Mouse (Mus musculus) hindbrain, embryonic 13.5 days (tissue): ENCODE results near the gene Kcnh4. TPM values are rescaled to one million over a fixed set of nuclear protein-coding genes. Genes with fewer than 3 reads are reported as not detected.

ENCODE experiments used
- ATAC-seq: fragments of 200-750 bp; cut with Nextera tagmentation; 2 replicates; pipeline ENCODE4 v1.8.0; 2017; ENCODE audit warnings: moderate TSS enrichment; ENCODE audit not compliant: low FRiP score
- H3K27ac ChIP-seq: fragments of 300-500 bp; sonication (generic); 2 replicates; pipeline ENCODE4 v1.5.1; 2015; ENCODE audit warnings: inconsistent platforms, mild to moderate bottlenecking, moderate library complexity
- H3K27me3 ChIP-seq: fragments of 300-500 bp; sonication (generic); 2 replicates; pipeline ENCODE4 v1.6.1; 2015; ENCODE audit warnings: mild to moderate bottlenecking, inconsistent platforms
- H3K36me3 ChIP-seq: fragments of 300-500 bp; sonication (generic); 2 replicates; pipeline ENCODE4 v1.6.1; 2015; ENCODE audit warnings: mild to moderate bottlenecking, inconsistent platforms
- H3K4me1 ChIP-seq: fragments of 300-500 bp; sonication (generic); replicated peaks from 2 replicates; pipeline ENCODE4 v1.6.1; 2015; ENCODE audit warnings: inconsistent platforms
- H3K4me2 ChIP-seq: fragments of 300-500 bp; sonication (generic); 2 replicates; pipeline ENCODE4 v1.6.1; 2015; ENCODE audit warnings: inconsistent platforms, mild to moderate bottlenecking, moderate library complexity
- H3K4me3 ChIP-seq: fragments of 300-500 bp; sonication (generic); 2 replicates; pipeline ENCODE4 v1.5.1; 2015; ENCODE audit warnings: mild to moderate bottlenecking, inconsistent platforms
- H3K9ac ChIP-seq: fragments of 300-500 bp; sonication (generic); 2 replicates; pipeline ENCODE4 v1.6.1; 2015; ENCODE audit warnings: mild to moderate bottlenecking, inconsistent platforms
- H3K9me3 ChIP-seq: fragments of 300-500 bp; sonication (generic); 2 replicates; pipeline ENCODE4 v1.6.1; 2016; ENCODE audit warnings: inconsistent platforms
- WGBS: fragments of 180-500 bp; shearing (Covaris S2); methylation state at CpG from one replicate; pipeline ENCODE4 v1.1.7; 2015; 5-methylcytosine and 5-hydroxymethylcytosine counted together
- polyA plus RNA-seq: library from polyadenylated mRNA; unstranded; fragments of >200 nt; fragmentation: Nextera tagmentation; extraction: Ambion mirVana; gene quantifications from 2 replicates; pipeline ENCODE4 v1.2.1, GENCODE M21; 2015

Gene Kcnh4
- polyA plus RNA-seq, 1 experiment from 2014 or later, result 7.5 TPM

- H3K36me3 ChIP-seq, result peaks cover 30% of the 10 kb centered on the region
- H3K4me2 ChIP-seq, result no peak overlapping the region
- no peak overlapping the region for H3K9ac ChIP-seq
- 0 out of 2 replicates have a peak, but pooled peaks have one; percentile 52 for ATAC-seq
- H3K9me3 ChIP-seq, result no peaks in the 10 kb centered on the region
- H3K27me3 ChIP-seq, result peaks cover 14% of the 10 kb centered on the region; the same call in 1 of the 2 replicates
- no peak overlapping the region for H3K4me3 ChIP-seq
- H3K27ac ChIP-seq, result no peak overlapping the region
- peaks cover 10% of the 10 kb centered on the region for H3K4me1 ChIP-seq
- 40% methylated on average over 19 of the region's 19 CpGs for WGBS
Observed at GRCm38 (mm10) chr11:100702081-100702851, 57.5 kb downstream of the Kcnh4 start.

GRCm38 (mm10) chr11:100701301-100701700 lies 58.4 kb downstream of the Kcnh4 start:
- peaks cover 14% of the 10 kb centered on the region; the same call in 1 of the 2 replicates for H3K27me3 ChIP-seq
- peak overlapping the region; percentile 34 for H3K4me2 ChIP-seq
- no peaks in the 10 kb centered on the region for H3K9me3 ChIP-seq
- ATAC-seq, result no peak
- H3K4me3 ChIP-seq, result 0 out of 2 replicates have a peak overlapping the region, but pooled peaks have one; percentile 20
- 5% methylated on average over 14 of the region's 14 CpGs for WGBS
- no peak overlapping the region for H3K27ac ChIP-seq
- H3K4me1 ChIP-seq, result peaks cover 10% of the 10 kb centered on the region
- peak overlapping the region; percentile 60; the same call in 1 of the 2 replicates for H3K9ac ChIP-seq
- H3K36me3 ChIP-seq, result peaks cover 21% of the 10 kb centered on the region

GRCm38 (mm10) chr11:100700710-100701109 lies 59.0 kb downstream of the Kcnh4 start:
- peaks cover 15% of the 10 kb centered on the region for H3K36me3 ChIP-seq
- H3K9ac ChIP-seq, result no peak overlapping the region
- H3K27me3 ChIP-seq, result peaks cover 14% of the 10 kb centered on the region; the same call in 1 of the 2 replicates
- no peak for ATAC-seq
- H3K9me3 ChIP-seq, result no peaks in the 10 kb centered on the region
- 76% methylated on average over 3 of the region's 3 CpGs for WGBS
- no peak overlapping the region for H3K4me3 ChIP-seq
- peaks cover 10% of the 10 kb centered on the region for H3K4me1 ChIP-seq
- no peak overlapping the region; the same call in 1 of the 2 replicates for H3K4me2 ChIP-seq
- no peak overlapping the region for H3K27ac ChIP-seq

- Histone ChIP-seq H3K36me3 (no peaks in the 10 kb centered on the region), H3K4me2 (no peak overlapping the region), H3K9me3 (no peaks in the 10 kb centered on the region), H3K27ac (no peak overlapping the region), H3K4me3 (no peak overlapping the region), H3K27me3 (peaks cover 20% of the 10 kb centered on the region), H3K9ac (0 out of 2 replicates have a peak overlapping the region, but pooled peaks have one; percentile 4), H3K4me1 (peaks cover 14% of the 10 kb centered on the region)
- WGBS, result 77% methylated on average over 7 of the region's 7 CpGs
- ATAC-seq, result no peak
Observed at GRCm38 (mm10) chr11:100697921-100698320, 61.8 kb downstream of the Kcnh4 start.

GRCm38 (mm10) chr11:100694926-100695325 lies 64.8 kb downstream of the Kcnh4 start:
- Histone ChIP-seq H3K36me3 (no peaks in the 10 kb centered on the region), H3K9me3 (no peaks in the 10 kb centered on the region), H3K9ac (no peak overlapping the region), H3K4me2 (no peak overlapping the region), H3K27ac (no peak overlapping the region), H3K27me3 (peaks cover 38% of the 10 kb centered on the region), H3K4me1 (peaks cover 18% of the 10 kb centered on the region), H3K4me3 (no peak overlapping the region)
- WGBS, result 24% methylated on average over 5 of the region's 5 CpGs
- ATAC-seq, result no peak

- Histone ChIP-seq H3K9me3 (no peaks in the 10 kb centered on the region), H3K36me3 (no peaks in the 10 kb centered on the region), H3K4me1 (peaks cover 18% of the 10 kb centered on the region), H3K27me3 (peaks cover 41% of the 10 kb centered on the region), H3K9ac (no peak overlapping the region), H3K27ac (no peak overlapping the region), H3K4me3 (no peak overlapping the region), H3K4me2 (no peak overlapping the region)
- no peak for ATAC-seq
- 33% methylated on average over 5 of the region's 5 CpGs for WGBS
Observed at GRCm38 (mm10) chr11:100693154-100693553, 66.6 kb downstream of the Kcnh4 start.

GRCm38 (mm10) chr11:100692164-100692616 lies 67.6 kb downstream of the Kcnh4 start, which contains the start of gene Zfp385c:
Zfp385c (minus strand) TSS chr11:100692455.
- Histone ChIP-seq H3K4me1 (peaks cover 18% of the 10 kb centered on the region), H3K36me3 (no peaks in the 10 kb centered on the region), H3K4me3 (peak within 1 kb of the TSS; percentile 22), H3K27me3 (peaks cover 41% of the 10 kb centered on the region), H3K27ac (no peak within 1 kb of the TSS), H3K9ac (no peak within 1 kb of the TSS), H3K4me2 (peak within 1 kb of the TSS; percentile 49), H3K9me3 (no peaks in the 10 kb centered on the region)
- no peak for ATAC-seq
- WGBS, result under 1% methylated on average over 23 of the region's 23 CpGs

GRCm38 (mm10) chr11:100690389-100690788 lies 69.4 kb downstream of the Kcnh4 start:
- no peak overlapping the region for H3K9ac ChIP-seq
- no peak for ATAC-seq
- H3K27ac ChIP-seq, result no peak overlapping the region
- no peak overlapping the region for H3K4me3 ChIP-seq
- 75% methylated on average over 7 of the region's 7 CpGs for WGBS
- H3K9me3 ChIP-seq, result no peaks in the 10 kb centered on the region
- H3K36me3 ChIP-seq, result no peaks in the 10 kb centered on the region
- no peak overlapping the region for H3K4me2 ChIP-seq
- peaks cover 41% of the 10 kb centered on the region for H3K27me3 ChIP-seq
- H3K4me1 ChIP-seq, result peaks cover 18% of the 10 kb centered on the region

Other genes starting within 250 kb of the Kcnh4 start
- 255 and 257 TPM in 2 replicates for gene Acly, start 231.9 kb downstream of the Kcnh4 start, polyA plus RNA-seq
- 2.0 and 2.8 TPM in 2 replicates for gene Ttc25, start 214.3 kb downstream of the Kcnh4 start, polyA plus RNA-seq
- gene Cnp, start 185.0 kb downstream of the Kcnh4 start, polyA plus RNA-seq, result 34.5 and 37.0 TPM in 2 replicates
- 110 and 115 TPM in 2 replicates for gene Nkiras2, start 140.7 kb downstream of the Kcnh4 start, polyA plus RNA-seq
- 308 and 315 TPM in 2 replicates for gene Dnajc7, start 139.8 kb downstream of the Kcnh4 start, polyA plus RNA-seq
- gene Zfp385c, start 67.5 kb downstream of the Kcnh4 start, polyA plus RNA-seq, result 0.13 and 0.40 TPM in 2 replicates
- 2.7 and 3.0 TPM in 2 replicates for gene Dhx58, start 55.7 kb downstream of the Kcnh4 start, polyA plus RNA-seq
- 47.4 and 48.0 TPM in 2 replicates for gene Kat2a, start 47.5 kb downstream of the Kcnh4 start, polyA plus RNA-seq
- gene Hspb9, start 46.1 kb downstream of the Kcnh4 start, polyA plus RNA-seq, result 0.43 TPM in 1 of 2 replicates, not detected in the other
- gene Rab5c, start 21.7 kb downstream of the Kcnh4 start, polyA plus RNA-seq, result 28.2 and 29.0 TPM in 2 replicates
- gene Hcrt, start 3.0 kb upstream of the Kcnh4 start, polyA plus RNA-seq, result 0.42 TPM in 1 of 2 replicates, not detected in the other
- gene Ghdc, start 11.0 kb upstream of the Kcnh4 start, polyA plus RNA-seq, result 3.8 and 5.9 TPM in 2 replicates
- 14.1 and 15.7 TPM in 2 replicates for gene Stat5b, start 90.8 kb upstream of the Kcnh4 start, polyA plus RNA-seq
- gene Stat5a, start 99.4 kb upstream of the Kcnh4 start, polyA plus RNA-seq, result 2.1 and 2.3 TPM in 2 replicates
- 51.5 and 53.3 TPM in 2 replicates for gene Stat3, start 179.6 kb upstream of the Kcnh4 start, polyA plus RNA-seq
- gene Cavin1, start 210.9 kb upstream of the Kcnh4 start, polyA plus RNA-seq, result 42.0 and 43.9 TPM in 2 replicates
- 108 and 110 TPM in 2 replicates for gene Atp6v0a1, start 249.5 kb upstream of the Kcnh4 start, polyA plus RNA-seq